Mouse (Mus musculus) ovary, adult 18-20 months (tissue): ENCODE data around the gene Trim33.

ENCODE experiments used
- DNase-seq: peaks from one replicate; pipeline ENCODE4 v3.0.0; 2022; ENCODE audit warnings: low spot score, mixed read lengths

Gene Trim33

GRCm38 (mm10) chr3:103400807-103401206 lies 121.7 kb downstream of the Trim33 start:
- DNase-seq = no peak

DNA sequence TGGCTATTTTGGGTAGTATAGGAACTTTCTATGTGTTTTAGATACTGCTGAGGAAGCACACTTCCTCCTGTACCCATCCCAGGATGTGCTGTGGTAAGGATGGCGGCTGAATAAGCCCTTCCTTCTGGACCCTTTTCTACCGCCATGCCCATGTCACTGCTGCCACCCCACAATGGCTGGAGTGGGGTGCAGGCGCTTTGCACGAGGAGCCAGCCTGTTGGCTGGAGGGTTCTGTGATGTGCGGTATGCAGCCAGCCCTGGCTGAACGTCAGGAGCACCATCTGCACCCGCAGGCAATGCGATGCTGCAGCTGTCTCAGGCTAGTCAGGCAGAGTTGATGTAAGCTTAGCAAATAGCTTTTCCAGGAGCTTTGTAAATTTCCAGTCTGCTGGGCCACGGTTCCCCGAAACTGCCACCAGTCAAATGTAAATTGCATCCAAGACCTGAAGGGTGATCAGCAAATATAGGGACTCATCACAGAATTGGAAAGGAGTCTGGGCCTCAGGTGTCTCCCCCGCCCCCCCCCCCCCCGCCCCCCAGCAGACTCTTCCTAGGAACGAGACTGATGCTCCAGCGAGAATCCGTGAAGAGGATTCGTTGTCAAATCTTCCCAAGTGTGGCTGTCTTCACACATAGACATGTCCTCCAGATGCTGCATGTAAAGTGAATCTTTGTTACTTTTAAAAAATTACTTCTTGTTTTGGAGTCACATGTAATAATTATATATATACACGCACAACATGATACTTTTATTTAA lies 122.4 kb downstream of the Trim33 start:
- no peak for DNase-seq

GRCm38 (mm10) chr3:103402212-103402611 lies 123.1 kb downstream of the Trim33 start:
- no peak for DNase-seq

DNA sequence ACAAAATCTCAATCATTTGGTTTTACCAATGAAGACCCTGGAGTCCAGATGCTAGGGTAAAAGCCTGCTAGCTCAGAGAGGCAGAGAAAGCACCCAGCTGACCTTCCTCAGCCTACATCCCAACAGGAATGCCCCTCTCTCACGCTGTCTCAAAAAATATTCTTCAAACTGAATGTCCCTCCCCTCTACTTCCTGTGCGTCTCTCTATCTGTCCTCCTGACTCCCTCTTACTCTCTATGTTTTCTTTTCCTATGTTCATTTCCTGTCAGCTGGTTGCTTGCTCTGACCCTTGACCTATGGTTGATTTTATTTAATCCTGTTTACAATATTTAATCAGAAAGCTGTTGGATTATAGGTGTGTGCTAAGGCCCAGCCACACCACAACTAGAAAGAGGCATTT lies 126.0 kb downstream of the Trim33 start:
- DNase-seq = no peak

GRCm38 (mm10) chr3:103405871-103406765 lies 127.0 kb downstream of the Trim33 start:
- DNase-seq = no peak
